Mouse (Mus musculus) kidney, postnatal 14 days (tissue): ENCODE results near the gene Cnot1.

ENCODE experiments used
- DNase-seq: peaks from one replicate; pipeline ENCODE4 v3.0.0; 2022; ENCODE audit warnings: mixed read lengths

The Cnot1 gene

GRCm38 (mm10) chr8:95678024-95678611, 129.1 kb downstream of the Cnot1 start:
- DNase-seq = no peak

- DNase-seq = peak; percentile 12
Measured at GRCm38 (mm10) chr8:95677591-95678023, 129.7 kb downstream of the Cnot1 start.

DNA sequence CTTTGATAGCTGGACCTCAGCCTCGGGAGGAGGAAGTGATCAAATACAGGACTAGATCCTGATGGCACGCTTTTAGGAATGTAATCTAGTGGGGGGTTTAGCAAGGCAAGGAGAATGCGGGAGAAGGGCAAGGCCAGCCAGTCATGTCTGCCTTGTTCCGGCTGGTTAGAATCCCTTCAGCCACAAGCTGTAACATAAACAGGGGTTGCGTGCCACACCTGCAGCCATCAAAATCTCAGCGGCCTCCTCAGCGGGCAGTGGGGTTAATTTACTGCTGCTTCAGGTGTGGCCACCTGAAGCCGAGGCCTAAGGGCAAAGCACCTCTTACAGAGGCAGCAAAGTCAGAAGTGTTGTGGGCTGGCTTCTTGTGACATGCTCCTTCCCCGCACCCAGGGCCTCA, 130.6 kb downstream of the Cnot1 start, which contains the start of gene Ndrg4:
Ndrg4 (plus strand) TSS at position 350 of the 400 bp plus-strand sequence.
- DNase-seq = no peak

DNA sequence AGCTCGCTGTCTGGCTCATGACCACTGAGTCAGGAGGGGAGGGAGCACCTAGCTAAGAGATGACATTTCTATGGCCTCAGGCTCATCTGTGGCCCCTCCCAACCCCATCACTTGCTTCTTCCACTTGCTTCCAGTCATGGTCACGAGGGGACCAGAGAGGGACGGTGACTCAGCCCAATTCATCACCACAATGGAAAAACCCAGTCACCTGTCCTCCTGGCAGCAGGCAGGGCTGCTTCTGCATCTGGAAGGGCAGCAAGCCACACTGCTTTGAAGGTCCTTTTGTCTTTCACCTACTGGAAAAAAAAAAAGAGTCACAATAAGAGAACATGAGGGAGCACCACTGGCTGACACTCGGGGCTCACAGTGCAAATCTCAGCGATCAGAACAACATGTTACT, 134.5 kb downstream of the Cnot1 start:
- no peak for DNase-seq

- no peak for DNase-seq
Measured at GRCm38 (mm10) chr8:95671861-95672260, 135.4 kb downstream of the Cnot1 start.

GRCm38 (mm10) chr8:95669967-95670366, 137.3 kb downstream of the Cnot1 start:
- DNase-seq = no peak
